Mouse (Mus musculus) G1E (cell line): ENCODE results near the gene Slc35e3. TPM values are rescaled to one million over a fixed set of nuclear protein-coding genes. Genes with fewer than 3 reads are reported as not detected.

Experiments used
- ATAC-seq: 2 replicates; pipeline ENCODE4 v1.8.0; 2016; ENCODE audit warnings: mild to moderate bottlenecking; ENCODE audit not compliant: insufficient number of reproducible peaks, poor library complexity, low FRiP score, severe bottlenecking; ENCODE audit errors: extremely low read depth
- DNase-seq: peaks from one replicate; pipeline ENCODE4 v3.0.0; 2012; ENCODE audit warnings: low spot score
- H3K27me3 ChIP-seq: 2 replicates; pipeline ENCODE4 v1.6.1; 2012; ENCODE audit warnings: mild to moderate bottlenecking, low read length, inconsistent platforms; ENCODE audit not compliant: insufficient read depth
- H3K36me3 ChIP-seq: replicated peaks from 2 replicates; pipeline ENCODE3; 2012; ENCODE audit warnings: mild to moderate bottlenecking, inconsistent platforms
- H3K4me1 ChIP-seq: 2 replicates; pipeline ENCODE4 v1.6.1; 2012; ENCODE audit warnings: low read depth, low read length, inconsistent platforms, mixed read lengths; ENCODE audit not compliant: insufficient read depth
- H3K4me3 ChIP-seq: 2 replicates; pipeline ENCODE4 v1.5.1; 2012; ENCODE audit warnings: low read depth, mild to moderate bottlenecking, inconsistent platforms, low read length, moderate library complexity, mixed read lengths
- H3K9me3 ChIP-seq: replicated peaks from 2 replicates; pipeline ENCODE4 v1.6.1; 2012; ENCODE audit warnings: inconsistent platforms
- CTCF ChIP-seq: IDR thresholded peaks from 2 replicates; pipeline ENCODE4 v1.5.1; 2012; ENCODE audit warnings: low read depth, low read length, inconsistent platforms, mixed read lengths
- GATA1 ChIP-seq: IDR thresholded peaks from 2 replicates; pipeline ENCODE4 v1.6.1; 2012; ENCODE audit warnings: borderline replicate concordance, low read length, inconsistent platforms, mixed read lengths
- GATA2 ChIP-seq: IDR thresholded peaks from 2 replicates; pipeline ENCODE4 v1.6.1; 2012; ENCODE audit warnings: low read depth, low read length, inconsistent platforms, borderline replicate concordance
- POLR2AphosphoS5 ChIP-seq: IDR thresholded peaks from 2 replicates; pipeline ENCODE4 v1.6.1; 2012; ENCODE audit warnings: low read depth, low read length, inconsistent platforms; ENCODE audit not compliant: insufficient replicate concordance
- TAL1 ChIP-seq: conservative IDR thresholded peaks from 2 replicates; pipeline ENCODE4 v1.6.1; 2012; ENCODE audit warnings: low read depth, low read length, inconsistent platforms, mixed read lengths
- polyA plus RNA-seq: library from polyadenylated mRNA; stranded (reverse); fragments of >175 nt; gene quantifications from 2 replicates; pipeline ENCODE4 v1.2.3, GENCODE M21; 2012
- total RNA-seq, 2 experiments: library from RNA; stranded (forward) in 1 of 2; stranded (reverse) in 1 of 2; fragments of 200-1000 nt in 1 of 2; fragments of >200 nt in 1 of 2; fragmentation: Nextera tagmentation in 1 of 2; gene quantifications; 2 replicates each; pipeline ENCODE4 v1.2.3; 2014 to 2017

Slc35e3 gene
- total and polyA plus RNA-seq, 3 experiments: 1.5 to 10.9 (median 3.5) TPM

DNA sequence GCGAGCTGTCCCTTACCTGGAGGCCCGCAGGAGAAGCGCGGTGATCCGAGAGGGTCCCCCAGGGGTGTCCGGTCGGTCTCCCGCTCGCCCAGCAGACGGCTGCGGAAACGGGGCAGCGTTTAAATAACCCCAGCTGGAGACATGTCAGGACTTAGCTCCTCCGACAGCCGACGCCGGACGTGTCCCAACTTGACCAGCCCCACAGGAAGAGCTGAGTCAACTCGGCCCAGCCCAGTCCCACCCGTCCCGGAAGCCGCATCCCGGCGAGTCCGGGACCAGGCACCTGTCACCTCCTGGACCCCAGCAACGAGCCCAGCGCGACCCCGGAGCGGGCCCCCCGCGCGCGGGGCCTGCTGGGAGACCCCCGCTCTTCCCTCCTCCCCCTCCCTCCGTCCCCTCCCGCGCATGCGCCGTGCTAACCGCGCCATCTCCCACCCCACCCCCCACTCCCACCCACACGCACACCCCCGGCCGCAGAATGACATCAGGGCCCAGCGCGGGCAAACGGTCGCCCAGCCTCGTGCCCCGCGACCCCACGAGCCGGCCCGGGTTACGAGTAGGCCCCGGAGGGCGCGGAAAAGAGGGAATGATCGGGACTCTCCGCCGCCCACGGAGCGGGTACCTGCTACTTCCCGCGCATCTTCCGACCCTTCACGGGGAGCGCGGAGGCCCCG is 36.1 kb downstream of the Slc35e3 start:
- Histone ChIP-seq H3K9me3 (no peaks in the 10 kb centered on the region), H3K4me3 (peak overlapping the region; percentile 88), H3K27me3 (no peaks in the 10 kb centered on the region), H3K4me1 (peaks cover 44% of the 10 kb centered on the region), H3K36me3 (peaks cover 31% of the 10 kb centered on the region)
- DNase-seq (peak; percentile 74), ATAC-seq (peak; percentile 41)
- TF ChIP-seq POLR2AphosphoS5 (no peak), CTCF (no peak), GATA1 (no peak), TAL1 (no peak), GATA2 (no peak)

DNA sequence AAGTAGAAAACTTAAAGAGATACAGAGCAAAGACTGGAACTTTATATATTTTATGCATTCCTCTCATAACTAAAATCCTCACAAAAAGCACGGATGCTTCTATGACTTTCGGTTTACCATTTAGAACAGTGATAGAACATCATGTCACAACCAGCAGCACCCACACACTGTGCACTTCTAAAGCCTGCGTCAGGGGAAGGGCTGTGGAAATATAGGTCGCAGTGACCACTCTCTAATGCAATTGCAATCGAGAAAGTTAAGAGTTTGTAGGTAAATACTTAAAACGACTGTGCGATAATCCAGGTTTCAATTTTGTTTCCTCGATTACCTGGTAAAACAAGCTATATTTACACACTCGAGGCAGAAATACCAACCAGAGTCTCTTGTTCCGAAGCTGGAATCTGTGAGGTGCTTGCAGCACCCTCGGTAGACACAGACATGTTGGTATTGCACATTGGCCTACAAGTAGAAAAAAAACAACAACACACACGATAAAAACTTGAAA is 36.8 kb downstream of the Slc35e3 start:
- DNase-seq (no peak), ATAC-seq (no peak)
- TF ChIP-seq GATA2 (no peak), TAL1 (no peak), POLR2AphosphoS5 (no peak), GATA1 (no peak), CTCF (no peak)
- Histone ChIP-seq H3K4me1 (peaks cover 41% of the 10 kb centered on the region), H3K9me3 (no peaks in the 10 kb centered on the region), H3K36me3 (peaks cover 37% of the 10 kb centered on the region), H3K27me3 (no peaks in the 10 kb centered on the region), H3K4me3 (peak overlapping the region; percentile 88)

DNA sequence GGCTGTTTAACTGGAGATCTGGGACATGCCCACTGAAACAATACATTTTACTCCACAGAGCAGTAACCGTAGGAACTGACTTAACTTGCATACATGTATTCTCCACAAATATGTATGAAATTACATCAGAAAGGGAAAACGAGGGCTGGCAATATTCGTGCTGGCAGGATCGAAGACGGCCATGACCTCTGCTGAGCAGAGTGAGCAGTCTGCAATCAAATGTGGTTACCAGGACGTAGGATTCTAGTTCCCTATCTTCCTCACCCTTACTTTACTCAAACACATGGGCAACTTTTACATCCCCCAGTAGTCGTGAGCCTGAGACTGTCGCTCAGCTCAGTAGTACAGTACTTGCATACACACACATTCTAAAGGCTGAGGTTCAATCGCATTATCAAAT is 37.3 kb downstream of the Slc35e3 start:
- H3K27me3 ChIP-seq: no peaks in the 10 kb centered on the region
- H3K9me3 ChIP-seq: no peaks in the 10 kb centered on the region
- TF ChIP-seq TAL1: no peak
- TF ChIP-seq GATA2: no peak
- no peak for TF ChIP-seq GATA1
- no peak for TF ChIP-seq CTCF
- TF ChIP-seq POLR2AphosphoS5: no peak
- H3K4me1 ChIP-seq: peaks cover 38% of the 10 kb centered on the region
- peaks cover 42% of the 10 kb centered on the region for H3K36me3 ChIP-seq
- ATAC-seq (peak; percentile 29; the same call in 1 of the 2 replicates), DNase-seq (peak; percentile 33)
- peak overlapping the region; percentile 88 for H3K4me3 ChIP-seq

DNA sequence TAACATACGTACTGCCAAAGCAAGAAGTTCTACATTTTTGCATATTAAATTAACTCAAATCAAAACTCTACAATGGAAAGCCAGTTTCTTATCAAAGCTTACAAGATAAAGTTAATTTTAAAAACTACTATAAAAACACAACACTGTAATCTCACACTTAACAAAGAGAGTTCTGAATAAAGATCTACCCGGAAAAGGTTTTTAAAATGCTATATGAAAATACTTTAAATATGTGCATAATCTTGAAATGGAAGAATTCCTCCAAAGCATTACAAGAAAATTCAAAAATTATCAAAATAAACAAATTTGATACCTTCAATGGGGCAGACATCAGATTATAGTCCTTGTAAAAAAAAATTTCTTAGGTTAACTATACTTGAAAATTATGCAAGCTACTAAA is 37.8 kb downstream of the Slc35e3 start:
- H3K4me1 ChIP-seq: peaks cover 38% of the 10 kb centered on the region
- no peaks in the 10 kb centered on the region for H3K9me3 ChIP-seq
- peaks cover 46% of the 10 kb centered on the region for H3K36me3 ChIP-seq
- no peak for TF ChIP-seq POLR2AphosphoS5
- TF ChIP-seq TAL1: no peak
- no peak for TF ChIP-seq CTCF
- TF ChIP-seq GATA2: no peak
- no peak for TF ChIP-seq GATA1
- ATAC-seq: no peak
- H3K4me3 ChIP-seq: no peak overlapping the region; the same call in 1 of the 2 replicates
- no peaks in the 10 kb centered on the region for H3K27me3 ChIP-seq
- DNase-seq: no peak

DNA sequence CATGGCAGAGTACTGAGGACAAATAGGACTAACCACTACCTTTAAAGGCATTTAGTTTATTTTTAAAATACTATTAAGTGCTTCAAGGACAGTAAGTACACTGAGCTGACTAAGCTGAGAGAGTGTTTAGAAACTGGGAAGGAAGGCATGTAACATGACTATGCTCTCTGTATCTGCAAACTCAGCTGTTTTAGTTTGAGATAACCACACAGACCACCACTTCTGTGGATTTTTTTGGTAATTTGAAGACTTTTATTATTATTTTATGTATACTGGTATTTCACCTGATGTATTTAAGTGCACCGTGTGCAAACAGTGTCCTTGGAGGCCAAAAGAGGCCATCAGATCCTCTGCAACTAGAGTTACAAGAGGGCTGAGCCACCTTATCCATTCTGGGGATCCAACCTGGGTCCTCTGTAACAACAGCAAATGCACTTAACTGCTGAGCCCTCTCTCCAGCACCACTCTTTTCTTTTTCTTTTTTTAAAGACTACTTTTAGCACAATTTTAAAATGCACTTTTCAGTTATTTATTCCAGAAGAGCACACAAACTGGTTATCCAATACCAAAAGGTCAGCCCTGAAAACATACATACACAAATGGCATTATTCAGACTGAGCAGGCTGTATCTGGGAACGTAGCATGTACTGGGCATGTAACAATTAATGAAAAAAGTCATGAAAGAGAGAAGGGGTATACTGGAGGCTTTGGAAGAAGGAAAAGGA is 38.9 kb downstream of the Slc35e3 start:
- no peaks in the 10 kb centered on the region for H3K9me3 ChIP-seq
- no peak for TF ChIP-seq TAL1
- no peak for TF ChIP-seq GATA2
- TF ChIP-seq CTCF: no peak
- no peak for TF ChIP-seq POLR2AphosphoS5
- TF ChIP-seq GATA1: no peak
- peaks cover 36% of the 10 kb centered on the region for H3K4me1 ChIP-seq
- DNase-seq (no peak), ATAC-seq (no peak)
- peaks cover 56% of the 10 kb centered on the region for H3K36me3 ChIP-seq
- no peaks in the 10 kb centered on the region for H3K27me3 ChIP-seq
- H3K4me3 ChIP-seq: peak overlapping the region; percentile 17; the same call in 1 of the 2 replicates

DNA sequence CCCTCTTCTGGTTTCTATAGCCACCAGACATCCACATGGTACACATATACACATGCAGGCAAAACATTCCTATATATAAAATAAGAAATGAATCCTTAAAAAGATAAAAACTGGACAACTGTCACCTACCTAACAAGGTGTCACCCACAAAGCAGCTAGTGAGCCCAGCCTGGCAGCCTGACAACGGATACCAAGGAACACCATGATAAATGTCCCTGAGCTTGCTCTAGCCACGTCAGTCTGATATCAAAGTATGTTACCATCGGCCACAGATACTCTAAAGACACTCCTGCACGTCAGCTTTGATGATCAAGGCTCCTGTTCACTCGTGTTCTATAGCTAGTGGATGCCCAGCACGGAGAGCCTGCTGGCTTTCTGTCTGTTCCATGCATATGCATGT is 39.7 kb downstream of the Slc35e3 start:
- ATAC-seq: no peak
- H3K9me3 ChIP-seq: no peaks in the 10 kb centered on the region
- no peaks in the 10 kb centered on the region for H3K27me3 ChIP-seq
- TF ChIP-seq GATA1 (no peak), GATA2 (no peak)
- peaks cover 28% of the 10 kb centered on the region for H3K4me1 ChIP-seq
- H3K36me3 ChIP-seq: peaks cover 64% of the 10 kb centered on the region
- no peak overlapping the region; the same call in 1 of the 2 replicates for H3K4me3 ChIP-seq
- no peak for DNase-seq
